Mouse (Mus musculus): ENCODE measurements around the gene Mthfd1.

GRCm38 (mm10) chr12:76326437-76327220 lies 71.5 kb downstream of the Mthfd1 start:
- TF ChIP-seq CTCF (conservative IDR thresholded peaks at IDR 0.05; ENCODE audit: low read length) (no peak), POU5F1 (IDR thresholded peaks at IDR 0.05; ENCODE audit: borderline replicate concordance, low read length) (no peak), NANOG (IDR thresholded peaks at IDR 0.05; ENCODE audit: borderline replicate concordance, low read length) (no peak)

All from E14TG2a.4 (cell line).